Mouse (Mus musculus) ovary, postnatal 36 days (tissue): ENCODE data around the gene Gm13124.
"Not testable (repeated sequence)": the region's sequence is repeated elsewhere in the genome, so short reads cannot be mapped to it uniquely, and the experiment has no call there.

Experiments
- DNase-seq: peaks from one replicate; pipeline ENCODE4 v3.0.0; 2022; ENCODE audit warnings: low spot score, mixed read lengths

Gm13124 gene

GRCm38 (mm10) chr4:144565034-144565433 is at the start of gene Gm13124:
TSS of gene Gm13124 (minus strand) at chr4:144565134.
- no peak for DNase-seq

- DNase-seq: no peak
These were observed 49.7 kb upstream of the Gm13124 start for GRCm38 (mm10) chr4:144614586-144614985.

- DNase-seq: no peak
These were observed 48.5 kb upstream of the Gm13124 start, which contains the start of gene Aadacl4 for GRCm38 (mm10) chr4:144613407-144613806. TSS of gene Aadacl4 (plus strand) at chr4:144613707.

- no peak for DNase-seq
These were observed 27.9 kb upstream of the Gm13124 start for GRCm38 (mm10) chr4:144592790-144593189.

- DNase-seq: not testable (repeated sequence)
These were observed 21.3 kb upstream of the Gm13124 start for GRCm38 (mm10) chr4:144586207-144586606.

- DNase-seq: no peak
These were observed 2.8 kb upstream of the Gm13124 start for GRCm38 (mm10) chr4:144567752-144568151.

- DNase-seq: no peak
These were observed 3.7 kb downstream of the Gm13124 start for GRCm38 (mm10) chr4:144561205-144561604.

GRCm38 (mm10) chr4:144559792-144560191 is 5.1 kb downstream of the Gm13124 start:
- no peak for DNase-seq

GRCm38 (mm10) chr4:144551156-144551555 is 13.8 kb downstream of the Gm13124 start:
- no peak for DNase-seq

- DNase-seq: not testable (repeated sequence)
These were observed 19.6 kb downstream of the Gm13124 start for GRCm38 (mm10) chr4:144545339-144545738.

- no peak for DNase-seq
These were observed 20.2 kb downstream of the Gm13124 start for GRCm38 (mm10) chr4:144544689-144545088.

- no peak for DNase-seq
These were observed 45.4 kb downstream of the Gm13124 start, which contains the start of gene 9430007A20Rik for GRCm38 (mm10) chr4:144519522-144519921. TSS of gene 9430007A20Rik (plus strand) at chr4:144519822.

GRCm38 (mm10) chr4:144506518-144506917 is 58.4 kb downstream of the Gm13124 start:
- no peak for DNase-seq
